Mouse (Mus musculus): ENCODE measurements around the gene Depp1.

GRCm38 (mm10) chr6:116676355-116676913 is 26.0 kb downstream of the Depp1 start:
- TF ChIP-seq CTCF (IDR thresholded peaks at IDR 0.05; ENCODE audit: borderline replicate concordance, insufficient read depth, low read length) (no peak), POLR2A (IDR thresholded peaks at IDR 0.05; ENCODE audit: low read depth, low read length) (no peak)

All from embryonic fibroblast, embryonic 13.5 days (primary cell).